Mouse (Mus musculus): ENCODE results near the gene Kntc1. TPM values are rescaled to one million over a fixed set of nuclear protein-coding genes. Genes with fewer than 3 reads are reported as not detected.

Kntc1 gene
- total and polyA plus RNA-seq, 2 experiments = 0.26 to 0.37 TPM

GRCm38 (mm10) chr5:123781864-123782263, 32.3 kb downstream of the Kntc1 start:
- Histone ChIP-seq H3K79me2 (ENCODE audit: control insufficient read depth, insufficient read depth, low read length) (no peaks in the 10 kb centered on the region), H3K4me1 (ENCODE audit: control insufficient read depth, insufficient read depth, low read length) (no peaks in the 10 kb centered on the region), H3K27me3 (ENCODE audit: control insufficient read depth, insufficient read depth, low read length) (no peaks in the 10 kb centered on the region), H3K4me3 (ENCODE audit: insufficient read depth, low read depth, low read length) (no peak overlapping the region), H3K36me3 (ENCODE audit: control insufficient read depth, insufficient read depth, low read length) (no peaks in the 10 kb centered on the region), H3K27ac (replicated peaks; ENCODE audit: insufficient read depth, low read depth, low read length) (no peak overlapping the region), H3K9ac (ENCODE audit: low read depth, low read length) (no peak overlapping the region)
- 94% methylated on average over 4 of the region's 4 CpGs for WGBS
- no peak for TF ChIP-seq CTCF (IDR thresholded peaks at IDR 0.05; ENCODE audit: low read depth, low read length)
- no peak for DNase-seq (ENCODE audit: extremely low read depth, low read depth, low spot score)

- Histone ChIP-seq H3K27me3 (ENCODE audit: control insufficient read depth, insufficient read depth, low read length) (no peaks in the 10 kb centered on the region), H3K36me3 (ENCODE audit: control insufficient read depth, insufficient read depth, low read length) (no peaks in the 10 kb centered on the region), H3K79me2 (ENCODE audit: control insufficient read depth, insufficient read depth, low read length) (no peaks in the 10 kb centered on the region), H3K4me1 (ENCODE audit: control insufficient read depth, insufficient read depth, low read length) (no peaks in the 10 kb centered on the region), H3K4me3 (ENCODE audit: insufficient read depth, low read depth, low read length) (no peak overlapping the region), H3K27ac (replicated peaks; ENCODE audit: insufficient read depth, low read depth, low read length) (no peak overlapping the region), H3K9ac (ENCODE audit: low read depth, low read length) (no peak overlapping the region)
- TF ChIP-seq POLR2A (IDR thresholded peaks at IDR 0.05; ENCODE audit: extremely low read depth, insufficient read depth, low read length) = no peak
- TF ChIP-seq CTCF (IDR thresholded peaks at IDR 0.05; ENCODE audit: low read depth, low read length) = no peak
- WGBS = 94% methylated on average over 7 of the region's 7 CpGs
- DNase-seq (ENCODE audit: extremely low read depth, low read depth, low spot score) = no peak
Observed at GRCm38 (mm10) chr5:123788976-123789375, 39.5 kb downstream of the Kntc1 start.

GRCm38 (mm10) chr5:123793081-123793480, 43.6 kb downstream of the Kntc1 start:
- no peak for TF ChIP-seq CTCF (IDR thresholded peaks at IDR 0.05; ENCODE audit: low read depth, low read length)
- TF ChIP-seq POLR2A (IDR thresholded peaks at IDR 0.05; ENCODE audit: extremely low read depth, insufficient read depth, low read length) = no peak
- Histone ChIP-seq H3K27ac (replicated peaks; ENCODE audit: insufficient read depth, low read depth, low read length) (no peak overlapping the region), H3K79me2 (ENCODE audit: control insufficient read depth, insufficient read depth, low read length) (no peaks in the 10 kb centered on the region), H3K4me1 (ENCODE audit: control insufficient read depth, insufficient read depth, low read length) (no peaks in the 10 kb centered on the region), H3K36me3 (ENCODE audit: control insufficient read depth, insufficient read depth, low read length) (no peaks in the 10 kb centered on the region), H3K4me3 (ENCODE audit: insufficient read depth, low read depth, low read length) (no peak overlapping the region), H3K27me3 (ENCODE audit: control insufficient read depth, insufficient read depth, low read length) (no peaks in the 10 kb centered on the region), H3K9ac (ENCODE audit: low read depth, low read length) (no peak overlapping the region)
- no peak for DNase-seq (ENCODE audit: extremely low read depth, low read depth, low spot score)
- 81% methylated on average over 2 of the region's 2 CpGs for WGBS

- no peak for DNase-seq (ENCODE audit: extremely low read depth, low read depth, low spot score)
- Histone ChIP-seq H3K79me2 (ENCODE audit: control insufficient read depth, insufficient read depth, low read length) (no peaks in the 10 kb centered on the region), H3K27ac (replicated peaks; ENCODE audit: insufficient read depth, low read depth, low read length) (no peak overlapping the region), H3K27me3 (ENCODE audit: control insufficient read depth, insufficient read depth, low read length) (no peaks in the 10 kb centered on the region), H3K9ac (ENCODE audit: low read depth, low read length) (no peak overlapping the region), H3K36me3 (ENCODE audit: control insufficient read depth, insufficient read depth, low read length) (no peaks in the 10 kb centered on the region), H3K4me1 (ENCODE audit: control insufficient read depth, insufficient read depth, low read length) (no peaks in the 10 kb centered on the region), H3K4me3 (ENCODE audit: insufficient read depth, low read depth, low read length) (no peak overlapping the region)
- 93% methylated on average over 11 of the region's 11 CpGs for whole genome bisulfite sequencing
- TF ChIP-seq CTCF (IDR thresholded peaks at IDR 0.05; ENCODE audit: low read depth, low read length) (no peak), POLR2A (IDR thresholded peaks at IDR 0.05; ENCODE audit: extremely low read depth, insufficient read depth, low read length) (no peak)
Observed at GRCm38 (mm10) chr5:123806334-123806733, 56.8 kb downstream of the Kntc1 start.

- no peak for TF ChIP-seq POLR2A (IDR thresholded peaks at IDR 0.05; ENCODE audit: extremely low read depth, insufficient read depth, low read length)
- Histone ChIP-seq H3K4me3 (ENCODE audit: insufficient read depth, low read depth, low read length) (no peak overlapping the region), H3K79me2 (ENCODE audit: control insufficient read depth, insufficient read depth, low read length) (no peaks in the 10 kb centered on the region), H3K36me3 (ENCODE audit: control insufficient read depth, insufficient read depth, low read length) (no peaks in the 10 kb centered on the region), H3K4me1 (ENCODE audit: control insufficient read depth, insufficient read depth, low read length) (no peaks in the 10 kb centered on the region), H3K27ac (replicated peaks; ENCODE audit: insufficient read depth, low read depth, low read length) (no peak overlapping the region), H3K27me3 (ENCODE audit: control insufficient read depth, insufficient read depth, low read length) (no peaks in the 10 kb centered on the region), H3K9ac (ENCODE audit: low read depth, low read length) (no peak overlapping the region)
- 94% methylated on average over 5 of the region's 5 CpGs for WGBS
- no peak for DNase-seq (ENCODE audit: extremely low read depth, low read depth, low spot score)
Observed at GRCm38 (mm10) chr5:123808541-123808940, 59.0 kb downstream of the Kntc1 start.

- H3K4me3 ChIP-seq (ENCODE audit: insufficient read depth, low read depth, low read length) = no peak overlapping the region
- H3K27ac ChIP-seq (replicated peaks; ENCODE audit: insufficient read depth, low read depth, low read length) = no peak overlapping the region
- no peaks in the 10 kb centered on the region for H3K36me3 ChIP-seq (ENCODE audit: control insufficient read depth, insufficient read depth, low read length)
- no peak overlapping the region for H3K9ac ChIP-seq (ENCODE audit: low read depth, low read length)
- DNase-seq (ENCODE audit: extremely low read depth, low read depth, low spot score) = no peak
- 93% methylated on average over 13 of the region's 13 CpGs for WGBS
- no peak for TF ChIP-seq CTCF (IDR thresholded peaks at IDR 0.05; ENCODE audit: low read depth, low read length)
- H3K79me2 ChIP-seq (ENCODE audit: control insufficient read depth, insufficient read depth, low read length) = no peaks in the 10 kb centered on the region
- H3K27me3 ChIP-seq (ENCODE audit: control insufficient read depth, insufficient read depth, low read length) = no peaks in the 10 kb centered on the region
- no peaks in the 10 kb centered on the region for H3K4me1 ChIP-seq (ENCODE audit: control insufficient read depth, insufficient read depth, low read length)
Observed at GRCm38 (mm10) chr5:123809156-123809555, 59.6 kb downstream of the Kntc1 start.

All from liver, adult 2 months (tissue).